Mouse (Mus musculus): ENCODE results near the gene Pfn3.

GRCm38 (mm10) chr13:55444937-55445315, 29.9 kb upstream of the Pfn3 start, which contains the start of gene Grk6:
- TF ChIP-seq GATA1 (IDR thresholded peaks at IDR 0.05; ENCODE audit: low read length) (no peak), TAL1 (IDR thresholded peaks at IDR 0.05; ENCODE audit: low read length) (no peak)
